Mouse (Mus musculus) brain, embryonic 14.5 days (tissue): ENCODE measurements around the gene Ninj2. TPM values are rescaled to one million over a fixed set of nuclear protein-coding genes. Genes with fewer than 3 reads are reported as not detected.

Experiments used
- DNase-seq: peaks from one replicate; pipeline ENCODE4 v3.0.0-alpha.2; 2011; ENCODE audit warnings: low read depth
- CTCF ChIP-seq: fragments of 200-500 bp; IDR thresholded peaks from 2 replicates; pipeline ENCODE4 v1.5.1; 2012; ENCODE audit warnings: inconsistent platforms, mild to moderate bottlenecking, moderate library complexity, borderline replicate concordance; ENCODE audit not compliant: insufficient read depth, insufficient read length; ENCODE audit errors: extremely low read depth
- POLR2A ChIP-seq: fragments of 200-500 bp; IDR thresholded peaks from 2 replicates; pipeline ENCODE4 v1.6.1; 2012; ENCODE audit warnings: mild to moderate bottlenecking, inconsistent platforms, borderline replicate concordance; ENCODE audit not compliant: poor library complexity, insufficient read depth, insufficient read length, severe bottlenecking; ENCODE audit errors: extremely low read depth
- polyA plus RNA-seq: library from polyadenylated mRNA; depleted of rRNA; stranded (reverse); fragments of >200 nt; gene quantifications from 2 replicates; pipeline ENCODE4 v1.2.3, GENCODE M21; 2012

Gene Ninj2
- polyA plus RNA-seq, 1 experiment = not detected

- no peak for DNase-seq
- TF ChIP-seq CTCF (no peak), POLR2A (no peak)
Observed at GRCm38 (mm10) chr6:120095501-120095900, 2.4 kb downstream of the Ninj2 start.

- TF ChIP-seq CTCF = no peak
- TF ChIP-seq POLR2A = no peak
- no peak for DNase-seq
Observed at GRCm38 (mm10) chr6:120099392-120099791, 6.2 kb downstream of the Ninj2 start.

GRCm38 (mm10) chr6:120101221-120101620 is 8.1 kb downstream of the Ninj2 start:
- DNase-seq = no peak
- TF ChIP-seq CTCF = no peak

GRCm38 (mm10) chr6:120101996-120102395 is 8.8 kb downstream of the Ninj2 start:
- no peak for DNase-seq
- TF ChIP-seq POLR2A = no peak
- TF ChIP-seq CTCF = no peak

GRCm38 (mm10) chr6:120103104-120103503 is 10.0 kb downstream of the Ninj2 start:
- no peak for DNase-seq
- TF ChIP-seq CTCF = no peak
- no peak for TF ChIP-seq POLR2A

- TF ChIP-seq POLR2A (no peak), CTCF (no peak)
- DNase-seq = no peak
Observed at GRCm38 (mm10) chr6:120105055-120105454, 11.9 kb downstream of the Ninj2 start.

- no peak for TF ChIP-seq CTCF
- TF ChIP-seq POLR2A = no peak
- no peak for DNase-seq
Observed at GRCm38 (mm10) chr6:120107586-120107985, 14.4 kb downstream of the Ninj2 start.

- TF ChIP-seq CTCF (no peak), POLR2A (no peak)
Observed at GRCm38 (mm10) chr6:120108061-120108460, 14.9 kb downstream of the Ninj2 start.

GRCm38 (mm10) chr6:120109173-120109572 is 16.0 kb downstream of the Ninj2 start:
- TF ChIP-seq CTCF = no peak
- no peak for TF ChIP-seq POLR2A
- peak; percentile 49 for DNase-seq

More at GRCm38 (mm10) chr6:120108061-120108460, 14.9 kb downstream of the Ninj2 start:
- DNase-seq = no peak

- no peak for DNase-seq
- no peak for TF ChIP-seq CTCF
- no peak for TF ChIP-seq POLR2A
Observed at GRCm38 (mm10) chr6:120109932-120110331, 16.8 kb downstream of the Ninj2 start.

GRCm38 (mm10) chr6:120110738-120111409 is 17.7 kb downstream of the Ninj2 start:
- no peak for DNase-seq
- TF ChIP-seq POLR2A = no peak
- TF ChIP-seq CTCF = no peak

- TF ChIP-seq POLR2A (no peak), CTCF (no peak)
- DNase-seq = no peak
Observed at GRCm38 (mm10) chr6:120111410-120111783, 18.2 kb downstream of the Ninj2 start.
